Mouse (Mus musculus): Measurements from ENCODE around the gene Akap13. TPM values are rescaled to one million over a fixed set of nuclear protein-coding genes. Genes with fewer than 3 reads are reported as not detected.
"Not testable (repeated sequence)": the region's sequence is repeated elsewhere in the genome, so short reads cannot be mapped to it uniquely, and the experiment has no call there.

Gene Akap13
- total RNA-seq, 4 experiments from 2014 or later: 21.0 to 24.6 (median 21.5) TPM

DNA sequence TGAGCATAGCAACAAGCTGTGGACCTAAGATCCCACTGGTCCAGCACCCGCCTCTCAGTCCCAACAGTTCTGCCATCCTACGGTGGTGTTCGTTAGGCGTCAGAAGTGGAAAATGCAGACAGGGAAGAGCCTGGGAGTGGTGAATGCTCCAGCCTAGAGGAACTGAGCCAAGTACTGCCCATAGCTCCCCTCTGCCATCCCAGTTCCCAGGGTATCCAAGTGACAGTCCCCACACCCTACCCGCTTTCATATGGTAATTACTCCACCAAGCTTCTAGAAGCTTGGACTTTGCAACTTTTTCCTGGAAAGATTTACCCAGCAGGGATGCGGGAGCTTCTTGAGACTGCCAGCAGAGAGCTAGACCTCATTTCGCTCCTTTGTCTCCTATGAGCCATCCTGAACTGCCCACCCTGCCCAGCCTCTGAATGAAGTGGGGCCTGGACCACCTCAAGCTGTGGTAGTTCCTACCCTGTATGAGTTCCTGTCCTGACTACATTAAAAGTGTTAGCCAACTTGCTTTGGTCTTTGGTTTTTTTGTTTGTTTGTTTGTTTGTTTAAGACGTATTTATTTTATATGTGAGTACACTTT lies 300.6 kb downstream of the Akap13 start:
- no peak for DNase-seq (ENCODE audit: low spot score in 2 of 2)

DNA sequence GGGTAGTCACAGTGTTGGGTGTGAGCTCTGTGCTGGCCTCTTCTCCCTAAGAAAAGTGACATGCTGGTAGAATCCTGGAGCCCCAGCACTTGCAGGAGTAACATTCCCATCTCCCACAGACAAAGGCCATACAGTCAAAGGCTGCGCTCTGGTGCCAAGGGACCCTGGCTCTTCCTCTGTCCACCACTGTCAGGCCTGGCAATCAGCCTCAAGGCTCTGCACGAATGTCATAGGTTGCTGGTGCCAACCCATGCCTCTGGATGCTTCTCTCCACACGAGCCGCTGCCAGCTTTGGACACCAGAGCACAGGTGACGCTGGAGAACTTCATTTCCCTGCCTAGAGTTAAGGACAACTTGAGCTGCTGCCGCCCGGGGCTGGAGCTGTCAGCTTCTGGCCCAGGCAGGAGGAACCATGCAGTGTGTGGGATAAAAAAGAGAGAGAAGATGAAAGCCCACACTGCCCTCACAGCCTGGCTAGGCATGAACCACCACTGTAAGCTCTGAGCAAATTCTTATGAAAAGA lies 304.7 kb downstream of the Akap13 start:
- DNase-seq (ENCODE audit: low spot score in 2 of 2): no peak

DNA sequence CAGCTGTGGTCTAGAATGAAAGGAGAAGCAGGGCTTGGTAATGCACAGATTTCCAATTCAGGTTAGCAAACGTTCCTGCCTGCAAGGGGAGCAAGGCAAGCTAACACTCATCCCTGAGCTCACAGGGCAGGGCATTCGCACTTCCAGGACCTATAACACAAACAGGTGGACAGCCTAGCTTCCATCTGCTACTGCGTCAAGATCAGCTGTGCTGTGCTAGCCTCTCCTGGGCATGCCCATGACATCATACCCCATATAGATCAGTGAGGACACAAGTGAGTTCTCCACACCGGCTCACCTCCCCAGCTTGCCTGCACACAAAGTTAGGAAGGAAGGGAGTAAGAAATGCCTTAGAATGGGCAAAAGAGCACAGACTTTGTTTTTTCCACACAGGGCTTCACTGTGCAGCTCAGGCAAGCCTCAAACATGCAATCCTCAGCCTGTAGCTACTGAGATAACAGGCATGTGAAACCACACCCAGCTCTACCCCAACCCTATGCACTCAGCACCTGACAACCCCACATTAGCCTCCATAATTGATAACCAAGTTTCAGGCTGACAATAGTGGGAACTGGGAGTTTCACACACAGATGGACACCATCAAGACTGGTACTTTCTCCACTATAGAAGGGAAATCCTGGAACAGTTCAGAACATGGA lies 305.5 kb downstream of the Akap13 start:
- not testable (repeated sequence) for DNase-seq (ENCODE audit: low spot score in 2 of 2)

DNA sequence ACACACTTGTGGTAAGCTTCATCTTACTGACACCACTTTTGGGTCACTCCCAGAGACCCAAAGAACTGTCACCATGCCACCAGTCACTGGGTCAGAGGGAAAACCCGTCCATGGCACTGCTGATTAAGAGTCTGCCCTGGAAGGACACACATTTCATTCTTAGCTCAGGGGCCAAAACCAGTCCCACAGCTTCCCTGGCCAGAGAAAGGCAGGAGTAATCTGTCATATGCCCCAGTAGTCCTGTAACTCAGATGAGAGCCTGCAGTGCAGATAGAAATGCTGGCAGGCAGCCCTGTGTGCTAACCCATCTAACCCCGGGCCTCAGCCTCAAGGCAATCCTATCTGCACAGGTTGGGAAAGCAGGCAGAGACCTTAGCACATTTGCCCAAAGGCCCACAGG lies 306.9 kb downstream of the Akap13 start:
- not testable (repeated sequence) for DNase-seq (ENCODE audit: low spot score in 2 of 2)

DNA sequence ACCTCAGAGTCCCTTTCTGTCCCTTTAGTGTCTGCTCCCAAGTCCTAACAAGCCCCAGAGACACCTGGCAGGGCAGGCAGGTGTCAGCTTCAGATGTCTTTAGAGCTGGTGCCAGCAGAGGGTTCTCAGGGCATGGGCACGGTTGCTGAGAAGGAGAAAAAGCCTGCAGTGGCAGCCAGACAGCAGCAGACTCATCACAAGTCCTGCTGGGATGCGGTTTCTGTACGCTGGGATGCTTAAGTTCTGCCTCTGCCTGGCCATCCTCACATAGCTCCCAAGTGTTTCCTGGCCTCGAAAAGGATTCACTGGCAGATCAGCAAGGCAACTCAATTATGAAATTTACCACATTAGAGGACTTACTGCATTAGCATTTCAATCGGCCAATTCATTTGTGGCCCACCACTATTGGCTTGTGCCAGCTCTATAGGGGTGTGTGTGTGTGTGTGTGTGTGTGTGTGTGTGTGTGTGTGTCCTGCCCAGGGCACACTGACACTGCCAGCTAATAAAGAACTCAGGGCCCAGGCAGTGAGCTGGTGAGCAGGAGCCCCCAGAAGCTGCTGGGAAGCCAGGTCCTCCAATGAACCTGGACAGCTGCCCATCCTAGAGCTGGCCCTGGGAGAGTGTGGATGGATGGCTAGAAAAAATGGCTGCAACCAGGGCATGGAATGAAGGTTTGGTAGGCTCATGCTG lies 311.9 kb downstream of the Akap13 start:
- DNase-seq (ENCODE audit: low spot score in 2 of 2): not testable (repeated sequence)

DNA sequence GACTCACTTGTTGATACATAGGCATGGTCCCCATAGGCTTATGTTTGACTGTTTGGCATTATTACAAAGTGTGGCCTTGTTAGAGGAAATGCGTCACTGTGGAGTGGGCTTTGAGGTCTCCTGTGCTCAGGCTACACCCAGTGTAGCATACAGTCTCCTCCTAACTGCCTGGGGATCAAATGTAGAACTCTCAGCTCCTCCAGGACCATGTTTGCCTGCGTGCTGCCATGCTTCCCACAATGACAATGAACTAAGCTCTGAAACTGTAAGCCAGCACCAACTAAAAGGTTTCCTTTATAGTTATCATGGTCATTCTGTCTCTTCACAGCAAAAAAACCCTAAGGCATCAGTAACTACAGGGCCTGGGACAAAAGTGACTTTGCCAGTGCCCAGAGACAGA lies 312.8 kb downstream of the Akap13 start:
- DNase-seq (ENCODE audit: low spot score in 2 of 2): no peak

DNA sequence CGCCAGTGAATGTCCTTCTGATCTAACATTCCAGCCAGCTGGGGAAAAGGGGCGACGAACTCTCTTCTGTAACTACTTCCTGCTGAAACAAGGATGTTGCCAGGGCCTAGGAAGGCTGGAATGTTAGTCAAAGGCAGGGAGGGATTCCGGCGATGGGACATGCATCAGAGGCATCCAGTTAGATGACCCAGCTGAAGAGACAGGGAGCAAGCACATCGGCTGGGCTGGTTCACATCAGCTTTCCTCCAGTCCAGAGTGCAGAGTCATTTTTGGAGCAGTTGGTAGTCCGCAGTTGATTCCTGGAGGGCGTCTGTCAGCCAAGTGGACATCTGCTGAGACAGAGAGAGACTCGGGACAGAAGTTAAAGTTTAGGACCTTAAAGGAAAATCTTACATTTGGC lies 314.6 kb downstream of the Akap13 start:
- DNase-seq (ENCODE audit: low spot score in 2 of 2): no peak

DNA sequence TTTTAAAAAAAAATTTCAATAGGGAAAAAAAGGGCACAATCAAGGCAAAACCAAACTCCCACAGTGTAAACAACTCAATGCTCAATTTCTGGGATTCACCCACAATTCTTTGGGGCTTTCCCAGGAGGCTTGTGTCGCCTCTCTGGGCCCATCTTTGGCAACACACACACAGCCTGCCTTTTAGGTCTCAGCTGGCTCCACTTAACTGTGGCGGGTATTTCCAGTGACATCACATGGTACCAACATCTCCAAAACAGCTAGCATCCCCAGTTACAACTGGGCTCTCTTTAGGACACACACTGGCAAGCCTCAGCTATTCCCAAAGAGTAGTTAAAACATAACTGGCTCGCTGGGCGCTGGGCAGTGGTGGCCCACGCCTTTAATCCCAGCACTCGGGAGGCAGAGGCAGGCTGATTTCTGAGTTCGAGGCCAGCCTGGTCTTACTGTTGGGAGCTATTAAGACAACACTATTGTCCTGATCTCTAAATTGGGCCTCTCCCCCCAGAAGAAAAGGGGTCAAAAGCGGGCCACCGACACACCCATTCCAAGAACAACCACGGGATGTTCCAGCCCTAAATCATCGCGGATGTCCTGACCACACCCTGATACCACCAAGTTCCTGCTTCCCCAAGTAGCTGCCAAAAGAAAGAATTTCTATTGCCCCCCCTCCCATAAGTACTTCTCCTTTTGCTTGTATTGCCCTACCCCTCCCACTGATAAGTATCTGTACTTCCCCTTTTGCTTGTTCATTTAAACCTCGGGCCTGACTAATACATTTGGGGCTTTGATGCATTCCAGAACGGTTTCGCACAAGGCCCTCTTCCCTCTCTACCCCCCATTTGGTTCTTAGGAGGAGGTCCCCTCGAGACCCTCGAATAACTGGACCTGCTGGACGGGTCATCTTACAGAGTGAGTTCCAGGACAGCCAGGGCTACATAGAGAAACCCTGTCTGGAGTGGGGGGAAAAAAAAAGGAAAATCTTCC lies 319.1 kb downstream of the Akap13 start:
- DNase-seq (ENCODE audit: low spot score in 2 of 2): not testable (repeated sequence)

DNA sequence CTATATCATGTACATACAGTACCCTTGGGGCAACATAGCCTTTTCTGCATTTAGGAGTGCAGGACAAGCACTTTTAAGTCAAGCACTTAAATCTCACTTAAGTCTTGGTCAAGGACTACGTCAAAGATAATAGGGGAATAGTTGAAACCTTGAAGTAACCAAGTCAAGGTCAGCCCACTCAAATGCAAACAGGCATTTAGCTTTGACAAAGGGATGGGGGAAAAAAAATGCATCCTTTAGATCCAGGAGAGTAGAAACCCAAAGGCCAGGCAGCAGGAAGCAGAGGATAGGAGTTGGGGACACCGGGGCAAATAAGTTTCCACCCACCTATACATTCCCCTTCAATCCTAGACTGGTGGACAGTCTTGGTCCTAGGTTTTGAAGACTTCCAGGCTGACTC lies 322.7 kb downstream of the Akap13 start:
- DNase-seq (ENCODE audit: low spot score in 2 of 2): no peak

DNA sequence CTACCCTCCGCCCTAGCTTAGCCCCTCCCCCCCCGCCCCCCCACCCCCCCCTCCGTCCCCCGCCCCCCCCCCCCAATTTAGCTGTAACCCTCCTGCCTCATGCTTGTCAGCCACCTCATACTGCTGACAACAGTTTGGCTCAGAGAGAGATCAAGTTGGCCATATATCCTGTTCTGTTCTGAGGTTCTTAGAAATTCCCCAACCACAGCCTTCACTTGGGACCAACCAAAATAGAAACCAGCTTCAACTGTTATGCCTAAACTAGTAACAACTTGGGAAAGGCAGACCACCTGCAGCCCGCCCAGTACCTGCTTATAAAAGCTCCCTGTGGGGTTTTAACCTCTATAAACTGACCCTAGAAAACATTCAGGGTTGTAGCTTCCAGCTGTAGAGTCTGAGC lies 325.5 kb downstream of the Akap13 start:
- no peak for DNase-seq (ENCODE audit: low spot score in 2 of 2)

DNA sequence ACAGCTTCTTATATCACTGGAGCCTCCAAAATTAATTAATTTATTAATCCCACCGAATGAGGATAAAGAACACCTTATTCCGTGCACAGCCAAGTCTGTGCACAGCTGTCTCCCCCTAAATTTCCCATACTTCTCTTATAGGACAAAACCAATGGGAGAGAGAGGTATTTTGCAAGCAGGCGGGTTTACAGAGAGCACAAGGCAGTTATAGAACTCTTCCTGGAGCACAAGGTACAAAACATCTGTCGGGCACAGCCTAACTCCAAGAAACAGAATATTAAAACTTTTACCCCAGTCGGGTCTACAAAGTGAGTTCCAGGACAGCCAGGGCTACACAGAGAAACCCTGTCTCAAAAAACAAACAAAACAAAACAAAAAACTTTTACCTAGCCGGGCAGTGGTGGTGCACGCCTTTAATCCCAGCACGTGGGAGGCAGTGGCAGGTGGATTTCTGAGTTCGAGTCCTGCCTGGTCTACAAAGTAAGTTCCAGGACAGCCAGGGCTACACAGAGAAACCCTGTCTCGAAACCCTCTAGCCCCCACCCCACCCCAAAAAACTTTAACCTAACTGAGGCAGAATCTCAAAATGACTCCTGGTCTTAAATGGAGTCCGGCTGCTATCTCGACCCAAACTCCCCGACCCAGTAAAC lies 326.1 kb downstream of the Akap13 start:
- no peak for DNase-seq (ENCODE audit: low spot score in 2 of 2)

DNA sequence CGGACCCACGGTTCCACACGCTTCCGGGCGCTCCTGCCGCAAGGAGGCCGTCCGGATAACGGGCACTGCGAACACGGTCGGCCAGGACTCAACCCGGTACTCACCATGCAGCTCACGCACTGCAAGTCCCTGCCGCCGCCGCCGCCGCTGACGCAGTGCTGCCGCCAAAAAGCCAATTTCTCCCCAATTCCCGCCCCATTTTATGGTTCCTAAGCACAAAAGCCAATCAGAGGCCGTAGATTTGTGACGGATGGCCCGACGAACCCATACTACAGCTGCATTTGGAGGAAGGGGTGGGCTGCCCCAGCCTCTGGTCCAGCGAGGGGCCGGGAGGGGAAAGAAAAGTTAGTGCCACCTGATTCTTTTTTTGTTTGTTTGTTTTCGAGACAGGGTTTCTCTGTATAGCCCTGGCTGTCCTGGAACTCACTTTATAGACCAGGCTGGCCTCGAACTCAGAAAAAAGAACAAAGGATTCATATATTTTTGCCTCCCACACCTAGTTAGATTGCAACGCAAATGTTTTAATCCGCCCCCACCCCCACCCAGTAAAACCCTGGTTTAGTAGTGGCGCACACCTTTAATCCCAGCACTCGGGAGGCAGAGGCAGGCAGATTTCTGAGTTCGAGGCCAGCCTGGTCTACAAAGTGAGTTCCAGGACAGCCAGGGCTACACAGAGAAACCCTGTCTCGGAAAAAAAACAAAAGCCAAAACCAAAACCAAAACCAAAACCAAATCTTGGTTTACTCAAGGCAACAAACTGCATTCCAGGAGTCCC lies 326.8 kb downstream of the Akap13 start:
- peak; percentile 57 to 66 for DNase-seq (ENCODE audit: low spot score in 2 of 2)

DNA sequence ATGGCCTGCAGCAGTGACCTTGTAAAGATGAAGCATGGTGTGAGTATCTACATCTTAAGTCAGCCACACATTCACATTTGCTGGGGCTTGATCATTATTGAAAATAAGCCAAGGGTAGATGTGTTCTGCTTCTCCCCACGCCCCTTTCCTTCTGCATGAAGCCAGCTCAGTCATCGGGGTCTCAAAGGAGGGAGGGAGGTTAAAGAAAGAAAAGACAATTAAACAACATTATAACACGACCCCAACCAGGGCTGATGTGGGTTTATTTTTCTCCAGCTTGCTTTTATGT lies 327.3 kb downstream of the Akap13 start:
- no peak for DNase-seq (ENCODE audit: low spot score in 2 of 2)

DNA sequence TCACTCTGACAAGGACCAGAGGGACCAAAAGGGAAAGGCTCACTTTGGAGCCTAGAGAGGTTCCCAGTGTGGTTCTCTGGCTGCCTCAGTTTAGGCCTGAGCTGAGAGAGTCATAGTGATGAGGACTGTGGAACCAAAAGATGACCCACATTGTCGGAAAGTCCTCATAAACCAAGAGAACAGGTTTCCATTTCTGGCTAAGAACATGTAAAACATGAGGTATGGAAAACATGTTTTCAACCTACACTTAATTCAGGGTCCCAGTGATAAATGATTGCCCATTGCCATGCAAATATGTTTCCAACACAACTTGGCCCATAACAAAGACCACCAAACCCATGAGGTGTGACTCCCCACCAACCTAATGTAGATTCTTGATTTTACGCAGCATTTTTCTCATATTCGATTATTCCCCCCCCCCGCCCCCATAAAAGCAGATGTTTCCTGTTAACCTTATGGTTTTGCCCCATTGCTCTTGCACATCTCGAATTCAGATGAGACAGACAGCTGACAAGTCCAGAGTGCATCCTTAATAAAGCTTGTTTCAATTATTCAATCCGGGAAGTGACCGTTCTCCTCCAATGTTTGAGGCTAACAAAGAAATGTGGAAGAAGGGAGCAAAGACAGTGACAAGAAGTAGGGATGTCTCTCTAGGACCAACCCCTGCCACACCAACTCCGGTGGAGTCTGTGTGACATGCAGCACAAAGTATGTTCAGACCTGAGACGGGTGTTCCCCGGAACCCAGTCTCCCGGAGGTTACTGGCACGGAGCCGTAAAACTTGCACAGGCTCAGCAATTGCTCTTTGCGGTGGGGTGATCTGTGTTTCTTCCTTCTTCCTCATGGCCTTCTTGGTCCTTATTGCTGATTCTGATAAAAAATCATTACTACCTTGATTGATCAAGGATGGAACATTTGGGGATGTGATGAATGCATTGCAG lies 330.3 kb downstream of the Akap13 start:
- DNase-seq (ENCODE audit: low spot score in 2 of 2): no peak

DNA sequence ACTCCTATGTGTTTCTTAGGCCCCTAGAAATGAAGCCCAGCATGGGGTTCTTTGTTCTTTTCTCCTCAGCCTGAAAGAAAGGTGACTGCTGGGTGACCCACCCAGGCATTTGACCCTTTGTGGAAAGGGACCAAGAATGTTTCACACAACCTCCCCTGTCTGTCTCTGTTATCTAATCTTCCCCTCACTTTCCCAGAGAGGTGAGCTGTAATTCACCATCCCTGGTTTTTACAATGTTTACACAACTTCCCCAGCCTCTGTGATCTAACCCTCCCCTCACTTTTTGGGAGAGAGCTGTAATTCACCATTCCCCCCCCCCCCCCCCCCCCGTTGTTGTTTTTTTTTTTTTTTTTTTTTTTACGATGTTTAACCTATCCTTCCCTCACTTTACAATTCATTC lies 331.5 kb downstream of the Akap13 start:
- no peak for DNase-seq (ENCODE audit: low spot score in 2 of 2)

DNA sequence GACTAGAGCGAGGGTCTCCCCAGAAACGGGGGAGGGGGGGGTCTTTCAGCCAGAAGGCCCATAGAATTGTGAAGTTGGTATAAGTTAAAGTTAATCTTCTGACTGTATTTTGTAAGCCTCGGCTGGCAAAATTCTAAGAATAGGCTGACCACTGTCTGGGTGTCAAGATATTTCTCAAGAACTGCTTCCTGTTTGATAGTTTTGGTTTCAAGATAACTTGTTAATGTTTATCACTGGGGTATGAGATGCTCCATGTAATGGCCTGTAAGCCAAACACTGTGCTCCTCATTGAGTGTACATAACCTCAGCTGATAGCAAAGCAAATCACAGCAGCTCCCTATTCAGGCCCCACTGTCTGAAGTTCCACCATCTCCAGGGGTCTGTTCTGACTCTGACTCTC lies 332.0 kb downstream of the Akap13 start:
- no peak for DNase-seq (ENCODE audit: low spot score in 2 of 2)

DNA sequence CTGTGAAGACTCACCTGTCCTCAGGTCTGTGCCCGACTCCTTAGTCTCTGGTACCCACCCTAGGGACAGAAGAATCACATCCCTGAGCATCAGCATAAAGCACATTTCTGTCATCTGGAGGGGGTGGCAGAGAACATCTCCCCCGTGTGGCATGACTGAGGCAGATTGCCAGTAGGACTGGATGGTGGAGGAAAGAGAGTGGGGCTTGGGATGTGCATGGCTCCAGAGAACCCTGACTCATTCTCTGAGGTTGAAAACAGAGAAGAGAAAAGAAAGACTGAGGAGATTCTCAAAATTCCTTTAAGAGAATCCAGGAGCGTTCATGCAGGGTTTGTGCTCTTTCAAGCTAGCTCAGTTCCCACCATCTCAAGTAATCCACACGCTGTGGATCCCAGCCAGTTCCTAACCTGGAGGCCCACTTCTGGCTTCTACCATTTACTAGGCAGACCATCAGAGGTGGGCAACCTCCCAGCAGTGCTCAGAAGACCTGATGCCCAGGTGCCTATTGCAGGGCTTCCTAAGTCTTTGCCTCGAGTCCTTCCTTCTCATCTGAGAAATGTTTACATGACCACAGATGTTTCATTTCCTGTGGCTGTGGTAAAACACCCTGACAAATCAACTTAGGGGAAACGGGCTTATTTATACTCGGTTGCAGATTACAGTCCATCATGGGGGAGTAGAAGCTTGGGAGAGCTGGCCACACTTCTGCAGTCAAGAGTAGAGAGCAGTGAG lies 332.9 kb downstream of the Akap13 start:
- not testable (repeated sequence) for DNase-seq (ENCODE audit: low spot score in 2 of 2)

DNA sequence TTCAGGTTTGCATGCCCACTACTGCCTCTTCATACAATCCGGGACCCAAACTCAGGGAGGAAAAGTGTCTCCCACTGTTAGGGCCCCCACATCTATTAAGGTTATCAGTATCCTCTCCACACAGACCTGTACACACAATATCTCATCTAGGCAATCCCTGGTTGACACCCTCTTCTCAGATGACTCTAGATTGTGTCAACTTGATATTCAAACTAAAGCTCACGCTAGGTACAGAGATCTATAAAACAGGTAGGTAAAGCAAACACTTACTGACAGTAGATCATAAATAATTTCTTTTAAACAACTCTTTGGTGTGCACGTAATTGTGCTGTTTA lies 333.4 kb downstream of the Akap13 start:
- DNase-seq (ENCODE audit: low spot score in 2 of 2): not testable (repeated sequence)

DNA sequence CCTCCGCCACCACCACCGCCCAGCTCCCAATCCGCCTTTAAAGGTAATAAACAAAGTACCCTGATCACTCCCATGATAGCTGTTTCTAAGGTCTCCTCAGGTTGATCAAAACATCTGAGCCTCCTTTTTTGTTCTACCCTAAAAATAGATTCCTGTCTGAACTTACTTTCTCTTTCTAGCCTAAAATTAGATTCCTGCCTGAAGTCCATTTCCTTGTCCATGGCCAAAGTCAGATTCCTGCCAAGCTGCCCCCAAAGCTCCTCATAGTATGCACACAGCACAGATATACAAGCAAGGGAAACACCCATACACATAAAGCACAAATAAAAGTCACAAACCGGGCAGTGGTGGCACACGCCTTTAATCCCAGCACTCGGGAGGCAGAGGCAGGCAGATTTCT lies 334.4 kb downstream of the Akap13 start:
- no peak for DNase-seq (ENCODE audit: low spot score in 2 of 2)
